ENCODE assay signal across 9 mouse cellular contexts in genomic region chr3:56000259-56000658, GRCm38 (mm10).
DNase-seq lines count a peak whose midpoint lies in the region; ATAC-seq and TF ChIP-seq lines count a peak whose summit lies in the region.
"Had no signal": no experiment of that assay in that cellular context is flagged by ENCODE, and none has a peak within 500 bp of the region (broad histone marks: within the 10 kb centered on the region; RNA-seq: fewer than 3 reads in every experiment).

No protein-coding gene starts in this region.

- H3K4me3 ChIP-seq in hindbrain, embryonic 11.5 days (ENCODE audit: low read depth, low read length): no peak overlapping the region
- no peak overlapping the region for H3K4me3 ChIP-seq in hindbrain, embryonic 10.5 days
- H3K4me3 ChIP-seq in CH12.LX (replicated peaks in 1 of 3; ENCODE audit: low read depth in 2 of 3, low read length in 2 of 3, poor library complexity in 1 of 3): no peak overlapping the region
- H3K4me3 ChIP-seq: liver, embryonic 13.5 days had no signal

- in situ Hi-C loops in CH12.LX (cut with MboI; ENCODE audit: low pct_ligation_motif_present, low pct_unique_long_range_greater_than_20kb, low sequenced_read_pairs): loop anchor here (10.0 kb wide), 1 partner anchor 1205 kb away; no protein-coding TSS in a partner anchor

- no peaks in the 10 kb centered on the region for H3K27me3 ChIP-seq in hindbrain, embryonic 11.5 days (ENCODE audit: control insufficient read depth, insufficient read depth, low read length)
- no peaks in the 10 kb centered on the region for H3K27me3 ChIP-seq in hindbrain, embryonic 10.5 days (ENCODE audit: insufficient read depth, poor library complexity, severe bottlenecking)
- no peaks in the 10 kb centered on the region for H3K27me3 ChIP-seq in CH12.LX (replicated peaks)
- H3K27me3 ChIP-seq: liver, embryonic 13.5 days had no signal

- dilution Hi-C loops in CH12.LX (cut with MboI; ENCODE audit: extremely low pct_ligation_motif_present, extremely low pct_unique_long_range_greater_than_20kb, low sequenced_read_pairs): no loop called here

- no peaks in the 10 kb centered on the region for H3K36me3 ChIP-seq in hindbrain, embryonic 11.5 days (ENCODE audit: control insufficient read depth, insufficient read depth, low read length)
- peaks cover 21% of the 10 kb centered on the region for H3K36me3 ChIP-seq in hindbrain, embryonic 10.5 days
- no peaks in the 10 kb centered on the region for H3K36me3 ChIP-seq in CH12.LX (replicated peaks in 1 of 2; ENCODE audit: control insufficient read depth in 1 of 2, insufficient read depth in 1 of 2, low read length in 1 of 2)
- H3K36me3 ChIP-seq: liver, embryonic 13.5 days had no signal

- H3K27ac ChIP-seq in hindbrain, embryonic 11.5 days (ENCODE audit: low read depth, low read length): no peak overlapping the region
- H3K27ac ChIP-seq in hindbrain, embryonic 10.5 days: no peak overlapping the region
- H3K27ac ChIP-seq in CH12.LX (ENCODE audit: insufficient read depth, low read depth): no peak overlapping the region
- H3K27ac ChIP-seq: liver, embryonic 13.5 days had no signal

- no peak for TF ChIP-seq POLR2A in CH12.LX (IDR thresholded peaks at IDR 0.05; ENCODE audit: low read depth, low read length)

- TF ChIP-seq CTCF in CH12.LX (conservative IDR thresholded peaks at IDR 0.05 in 1 of 2, IDR thresholded peaks at IDR 0.05 in 1 of 2; ENCODE audit: low read depth in 2 of 2, low read length in 2 of 2): peak; percentile 17 to 59; a peak in 2 of 4 replicates

- TF ChIP-seq EP300 in CH12.LX (IDR thresholded peaks at IDR 0.05; ENCODE audit: low read length): no peak

- DNase-seq in hindbrain, embryonic 11.5 days (ENCODE audit: low spot score): peak; percentile 73
- no peak for DNase-seq in hindbrain, embryonic 10.5 days (ENCODE audit: low spot score)
- DNase-seq in CH12.LX (ENCODE audit: extremely low read depth): peak; percentile 20
- peak; percentile 45 for DNase-seq in c-Kit-positive CD71-positive TER-119-positive erythroid progenitor cells, embryonic 14.5 days (ENCODE audit: low spot score)
- peak; percentile 46 for DNase-seq in lung, postnatal 25 days (ENCODE audit: low spot score)
- DNase-seq in adrenal gland, postnatal 36 days: no peak
- DNase-seq in right cerebral cortex, postnatal 10 days (ENCODE audit: low spot score in 2 of 2): no peak
- no peak for DNase-seq in gastrocnemius, postnatal 25 days
- DNase-seq: liver, embryonic 13.5 days had no signal

- TF ChIP-seq RAD21 in CH12.LX (IDR thresholded peaks at IDR 0.05; ENCODE audit: low read depth, low read length): peak; percentile 48

- H3K4me1 ChIP-seq in hindbrain, embryonic 11.5 days (replicated peaks; ENCODE audit: control insufficient read depth, insufficient read depth, low read length): no peaks in the 10 kb centered on the region
- no peaks in the 10 kb centered on the region for H3K4me1 ChIP-seq in hindbrain, embryonic 10.5 days (replicated peaks)
- no peaks in the 10 kb centered on the region for H3K4me1 ChIP-seq in CH12.LX (ENCODE audit: control insufficient read depth in 1 of 2, insufficient read depth in 2 of 2)
- H3K4me1 ChIP-seq: liver, embryonic 13.5 days had no signal

- no peak for ATAC-seq in hindbrain, embryonic 11.5 days (ENCODE audit: low FRiP score)

- no peaks in the 10 kb centered on the region for H3K79me2 ChIP-seq in CH12.LX (replicated peaks; ENCODE audit: control insufficient read depth, extremely low read depth, insufficient read depth, poor library complexity, severe bottlenecking)

- H3K4me2 ChIP-seq in hindbrain, embryonic 11.5 days (replicated peaks; ENCODE audit: low read depth, low read length): no peak overlapping the region
- no peak overlapping the region for H3K4me2 ChIP-seq in CH12.LX (ENCODE audit: insufficient read depth, low read depth, poor library complexity, severe bottlenecking)
- H3K4me2 ChIP-seq: liver, embryonic 13.5 days had no signal

- H3K9me3 ChIP-seq in hindbrain, embryonic 11.5 days (ENCODE audit: control insufficient read depth, low read length): no peaks in the 10 kb centered on the region
- H3K9me3 ChIP-seq in hindbrain, embryonic 10.5 days: no peaks in the 10 kb centered on the region
- peaks cover 19% of the 10 kb centered on the region for H3K9me3 ChIP-seq in CH12.LX (replicated peaks; ENCODE audit: low read length)
- H3K9me3 ChIP-seq: liver, embryonic 13.5 days had no signal

- H3K9ac ChIP-seq in hindbrain, embryonic 11.5 days (ENCODE audit: low read depth, low read length): no peak overlapping the region
- no peak overlapping the region for H3K9ac ChIP-seq in CH12.LX (ENCODE audit: insufficient read depth, low read depth)
- H3K9ac ChIP-seq: liver, embryonic 13.5 days had no signal

- WGBS in hindbrain, embryonic 11.5 days: 6% methylated on average over 1 of the region's 1 CpGs
- 2% methylated on average over 1 of the region's 1 CpGs for WGBS in hindbrain, embryonic 10.5 days

TF ChIP-seq in CH12.LX, 34 proteins besides CTCF, POLR2A, EP300 and RAD21:
- TF ChIP-seq MAZ (IDR thresholded peaks at IDR 0.05; ENCODE audit: low read depth, low read length) (no peak), SMC3 (IDR thresholded peaks at IDR 0.05; ENCODE audit: low read depth, low read length) (peak; percentile 22; the same call in 1 of the 2 replicates)

Comparison
In these comparisons a context has a peak if more than half of its experiments do, and no peak if none do; other contexts are left out.
1. DNase-seq: peak in hindbrain, embryonic 11.5 days (single experiment), CH12.LX (single experiment), c-Kit-positive CD71-positive TER-119-positive erythroid progenitor cells, embryonic 14.5 days (single experiment) and lung, postnatal 25 days (single experiment); none in hindbrain, embryonic 10.5 days (single experiment), adrenal gland, postnatal 36 days (0 of 2), right cerebral cortex, postnatal 10 days (0 of 2) and gastrocnemius, postnatal 25 days (single experiment).